Mouse (Mus musculus) T-cell, adult 66 days (primary cell): ENCODE data around the gene Ear14. TPM values are rescaled to one million over a fixed set of nuclear protein-coding genes. Genes with fewer than 3 reads are reported as not detected.

Experiments
- total RNA-seq, 2 experiments: library from RNA; stranded (reverse); gene quantifications; 3 replicates in 1 of 2; 4 replicates in 1 of 2; pipeline ENCODE4 v1.2.4; 2023

The Ear14 gene
- total RNA-seq = not detected

DNA sequence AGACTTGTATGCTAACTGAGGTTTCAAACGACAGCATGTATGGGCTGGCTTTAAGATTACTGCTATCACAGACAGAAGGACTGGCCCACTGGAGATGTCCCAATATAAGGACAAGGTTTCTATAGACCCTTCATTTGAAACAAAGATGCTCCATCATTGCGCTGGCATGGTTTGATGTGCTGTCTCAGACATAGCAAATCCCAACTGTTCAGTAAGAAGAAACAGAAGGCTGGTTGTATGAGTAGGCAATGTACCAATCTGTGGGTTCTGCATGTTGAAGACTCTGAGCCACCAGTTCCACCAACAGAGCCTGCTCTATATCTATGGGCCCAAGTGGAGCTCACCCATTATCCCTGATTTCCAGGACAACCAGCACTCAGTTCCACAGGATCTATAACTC lies at the start of gene Ear14:
TSS of gene Ear14 (plus strand) at position 277 of the 400 bp plus-strand sequence.

DNA sequence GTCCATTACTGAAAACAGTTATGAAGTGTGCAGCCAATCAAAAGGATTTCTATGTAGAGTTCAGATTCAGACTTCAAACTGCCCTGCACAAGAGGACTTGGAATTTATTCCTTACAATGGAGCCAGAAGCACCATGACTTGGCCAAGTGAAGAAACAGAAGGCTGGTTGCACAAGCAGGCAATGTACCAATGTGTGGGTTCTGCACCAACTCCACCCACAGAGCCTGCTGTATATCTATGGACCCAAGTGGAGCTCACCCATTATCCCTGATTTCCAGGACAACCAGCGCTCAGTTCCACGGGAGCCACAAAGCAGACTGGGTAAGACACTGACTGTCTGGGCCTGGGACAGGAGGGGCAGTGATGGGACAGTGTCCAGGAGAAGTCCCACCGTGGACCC lies 41.2 kb upstream of the Ear14 start, which contains the start of gene Rnase2b:
TSS of gene Rnase2b (plus strand) at position 285 of the 400 bp plus-strand sequence.

DNA sequence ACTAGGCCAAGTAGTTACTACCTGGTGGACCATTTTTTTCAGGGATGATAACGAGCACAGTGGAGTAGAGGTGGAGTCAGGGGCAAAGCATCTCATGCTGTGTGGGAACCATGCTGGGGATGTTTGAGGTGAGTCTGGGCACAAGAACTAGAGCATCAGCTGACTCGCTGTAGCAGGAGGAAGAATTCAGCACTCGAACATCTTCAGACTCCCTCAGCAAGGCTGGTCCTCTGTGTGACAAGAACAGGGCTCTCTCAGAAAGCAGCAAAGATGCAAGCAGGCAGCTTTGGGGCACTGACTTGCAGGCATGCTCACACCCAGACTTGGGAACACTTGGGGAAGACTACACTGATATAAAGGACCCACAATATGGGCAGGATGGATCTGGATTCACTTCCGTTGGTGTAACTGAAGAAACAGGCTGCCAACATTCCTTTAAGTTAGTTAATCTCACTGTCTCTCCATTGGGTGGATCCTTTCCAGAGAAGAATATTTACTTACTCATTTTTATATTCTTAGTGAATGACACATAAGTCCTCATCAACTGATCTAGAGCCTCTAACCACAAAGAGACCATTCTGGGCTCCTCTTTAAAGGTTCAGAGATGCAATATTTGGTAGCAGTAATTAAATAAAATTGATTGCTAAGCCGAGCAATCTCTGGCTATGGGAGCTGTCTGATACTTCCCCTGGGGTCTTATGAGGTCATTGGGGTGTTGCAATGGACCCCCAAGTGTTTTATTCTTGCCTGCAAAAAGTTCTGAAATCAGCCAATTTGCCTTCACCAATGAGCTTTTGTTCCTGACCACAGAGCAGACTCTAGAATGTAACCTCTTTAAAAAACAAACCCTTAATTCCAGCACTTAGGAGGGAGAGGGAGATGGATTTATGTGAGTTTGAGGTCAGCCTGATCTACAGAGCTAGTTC lies 3.8 kb upstream of the Ear14 start, which contains the start of gene Ang2:
TSS of gene Ang2 (minus strand) at position 51 of the 926 bp plus-strand sequence.

Other genes starting within 250 kb of the Ear14 start
- 1 to 10 TPM in 1 of 2 experiments, under 1 TPM in 1; 0.56 to 1.3 TPM for gene Pnp2, start 247.4 kb upstream of the Ear14 start, total RNA-seq
- gene Rnase10, start 195.6 kb upstream of the Ear14 start, total RNA-seq = not detected
- not detected for gene Rnase9, start 161.5 kb upstream of the Ear14 start, total RNA-seq
- not detected for gene Rnase11, start 153.2 kb upstream of the Ear14 start, total RNA-seq
- not detected for gene Rnase12, start 145.7 kb upstream of the Ear14 start, total RNA-seq
- gene Olfr750, start 129.0 kb upstream of the Ear14 start, total RNA-seq = not detected
- 1 to 10 TPM in 1 of 2 experiments, under 1 TPM in 1; 0.76 to 1.7 TPM for gene Rnase4, start 112.3 kb upstream of the Ear14 start, total RNA-seq
- gene Ang, start 112.2 kb upstream of the Ear14 start, total RNA-seq = not detected
- gene Eddm3b, start 89.0 kb upstream of the Ear14 start, total RNA-seq = not detected
- gene Rnase6, start 79.5 kb upstream of the Ear14 start, total RNA-seq = 1 to 10 TPM; 3.9 to 4.3 TPM
- gene Rnase1, start 56.6 kb upstream of the Ear14 start, total RNA-seq = not detected
- gene Rnase2b, start 41.1 kb upstream of the Ear14 start, total RNA-seq = not detected
- gene Ang2, start 4.2 kb upstream of the Ear14 start, total RNA-seq = not detected
- not detected for gene Rnase2a, start 52.7 kb downstream of the Ear14 start, total RNA-seq
- gene Gm7247, start 158.4 kb downstream of the Ear14 start, total RNA-seq = not detected
- gene Vmn2r88, start 207.4 kb downstream of the Ear14 start, total RNA-seq = not detected
- gene Vmn2r89, start 248.5 kb downstream of the Ear14 start, total RNA-seq = not detected